Mouse (Mus musculus) cortical plate, adult 2 months (tissue): ENCODE results near the gene Bcl7c.

Source experiments
- CTCF ChIP-seq: fragments of 200-500 bp; IDR thresholded peaks from 2 replicates; pipeline ENCODE4 v1.5.1; 2011; ENCODE audit warnings: mild to moderate bottlenecking, control low read depth, low read length; ENCODE audit not compliant: insufficient read depth; ENCODE audit errors: extremely low read depth
- POLR2A ChIP-seq: fragments of 200-500 bp; IDR thresholded peaks from 2 replicates; pipeline ENCODE4 v1.6.1; 2011; ENCODE audit warnings: mild to moderate bottlenecking, low read length, control low read depth; ENCODE audit not compliant: insufficient read depth; ENCODE audit errors: extremely low read depth

GRCm38 (mm10) chr7:127631416-127631815 is 77.3 kb downstream of the Bcl7c start:
- TF ChIP-seq POLR2A (no peak), CTCF (no peak)
